Mouse (Mus musculus) gastrocnemius, adult 8-10 months (tissue): ENCODE data around the gene Cyren. TPM values are rescaled to one million over a fixed set of nuclear protein-coding genes. Genes with fewer than 3 reads are reported as not detected.

Experiments used
- DNase-seq, 2 experiments: peaks; one replicate each; pipeline ENCODE4 v3.0.0; 2022; ENCODE audit warnings: low spot score in 2 of 2
- total RNA-seq, 4 experiments: library from RNA; stranded (reverse); gene quantifications; 2 replicates each; pipeline ENCODE4 v1.2.4; 2022

The Cyren gene
- total RNA-seq, 4 experiments from 2014 or later, result 2.4 to 3.3 (median 2.7) TPM

GRCm38 (mm10) chr6:34900990-34901389 lies 23.1 kb upstream of the Cyren start:
- DNase-seq, result no peak

GRCm38 (mm10) chr6:34899127-34899526 lies 21.3 kb upstream of the Cyren start:
- no peak for DNase-seq

GRCm38 (mm10) chr6:34896168-34896780 lies 18.4 kb upstream of the Cyren start:
- no peak for DNase-seq

GRCm38 (mm10) chr6:34895569-34895968 lies 17.7 kb upstream of the Cyren start:
- DNase-seq, result no peak

GRCm38 (mm10) chr6:34889185-34889584 lies 11.3 kb upstream of the Cyren start:
- no peak for DNase-seq

- DNase-seq, result no peak
Measured at GRCm38 (mm10) chr6:34887131-34887850, 9.4 kb upstream of the Cyren start.

- no peak for DNase-seq
Measured at GRCm38 (mm10) chr6:34884724-34885123, 6.9 kb upstream of the Cyren start.

GRCm38 (mm10) chr6:34879911-34880475 lies 2.1 kb upstream of the Cyren start:
- DNase-seq, result no peak

GRCm38 (mm10) chr6:34879101-34879740 lies 1.4 kb upstream of the Cyren start:
- no peak for DNase-seq

- no peak for DNase-seq
Measured at GRCm38 (mm10) chr6:34876835-34877156, 1.1 kb downstream of the Cyren start.

- DNase-seq, result no peak
Measured at GRCm38 (mm10) chr6:34875966-34876834, 1.7 kb downstream of the Cyren start.

GRCm38 (mm10) chr6:34875268-34875761 lies 2.5 kb downstream of the Cyren start:
- DNase-seq, result no peak

- DNase-seq, result peak; percentile 62 to 71
Measured at GRCm38 (mm10) chr6:34874101-34874921, 3.5 kb downstream of the Cyren start.

- no peak for DNase-seq
Measured at GRCm38 (mm10) chr6:34872871-34873270, 5.0 kb downstream of the Cyren start.

GRCm38 (mm10) chr6:34871929-34872328 lies 5.9 kb downstream of the Cyren start:
- no peak for DNase-seq

- DNase-seq, result no peak
Measured at GRCm38 (mm10) chr6:34870724-34871123, 7.1 kb downstream of the Cyren start.

- DNase-seq, result no peak
Measured at GRCm38 (mm10) chr6:34870136-34870535, 7.7 kb downstream of the Cyren start.

- no peak for DNase-seq
Measured at GRCm38 (mm10) chr6:34869225-34869915, 8.5 kb downstream of the Cyren start.

- no peak for DNase-seq
Measured at GRCm38 (mm10) chr6:34868507-34869217, 9.2 kb downstream of the Cyren start.
